Mouse (Mus musculus) liver, embryonic 14.5 days (tissue): ENCODE measurements around the gene Postn. TPM values are rescaled to one million over a fixed set of nuclear protein-coding genes. Genes with fewer than 3 reads are reported as not detected.

Source experiments
- ATAC-seq: fragments of 200-750 bp; cut with Nextera tagmentation; 2 replicates; pipeline ENCODE4 v1.8.0; 2017; ENCODE audit warnings: moderate number of reproducible peaks, mild to moderate bottlenecking, moderate library complexity; ENCODE audit not compliant: insufficient read depth
- DNase-seq, 3 experiments: peaks; one replicate each; pipeline ENCODE4 v3.0.0-alpha.2; 2012 to 2013; ENCODE audit warnings: low read depth in 3 of 3, low spot score in 3 of 3
- H3K27ac ChIP-seq: fragments of 300-500 bp; sonication (generic); 2 replicates; pipeline ENCODE4 v1.5.1; 2014; ENCODE audit warnings: moderate library complexity, mild to moderate bottlenecking, control low read depth, inconsistent platforms
- H3K27me3 ChIP-seq: fragments of 300-500 bp; sonication (generic); 2 replicates; pipeline ENCODE4 v1.6.1; 2014; ENCODE audit warnings: mild to moderate bottlenecking, low read length, moderate library complexity; ENCODE audit not compliant: control insufficient read depth, insufficient read depth
- H3K36me3 ChIP-seq: fragments of 300-500 bp; sonication (generic); replicated peaks from 2 replicates; pipeline ENCODE4 v1.6.1; 2014; ENCODE audit warnings: low read depth; ENCODE audit not compliant: control insufficient read depth, insufficient read depth
- H3K4me1 ChIP-seq, 2 experiments: fragments of 200-500 bp in 1 of 2; fragments of 300-500 bp in 1 of 2; sonication (generic) in 1 of 2; replicated peaks; 2 replicates each; pipeline ENCODE4 v1.6.1; 2012 to 2014; ENCODE audit warnings: antibody characterized with exemption in 1 of 2, inconsistent platforms in 1 of 2, low read length in 1 of 2; ENCODE audit not compliant: control insufficient read depth in 2 of 2, insufficient read depth in 2 of 2
- H3K4me2 ChIP-seq: fragments of 300-500 bp; sonication (generic); 2 replicates; pipeline ENCODE4 v1.6.1; 2014; ENCODE audit warnings: low read depth, mild to moderate bottlenecking, control low read depth, moderate library complexity
- H3K4me3 ChIP-seq, 2 experiments: fragments of 200-500 bp in 1 of 2; fragments of 300-500 bp in 1 of 2; sonication (generic) in 1 of 2; 2 replicates each; pipeline ENCODE4 v1.5.1; 2012 to 2014; ENCODE audit warnings: low read depth in 2 of 2, low read length in 2 of 2, mild to moderate bottlenecking in 2 of 2, control low read depth in 1 of 2, inconsistent platforms in 1 of 2, moderate library complexity in 1 of 2; ENCODE audit not compliant: insufficient read depth in 1 of 2
- H3K9ac ChIP-seq: fragments of 300-500 bp; sonication (generic); replicated peaks from 2 replicates; pipeline ENCODE4 v1.6.1; 2014; ENCODE audit warnings: mild to moderate bottlenecking, control low read depth, moderate library complexity
- H3K9me3 ChIP-seq: fragments of 300-500 bp; sonication (generic); 2 replicates; pipeline ENCODE4 v1.6.1; 2016; ENCODE audit warnings: low read length, mixed read lengths; ENCODE audit not compliant: control insufficient read depth
- CTCF ChIP-seq: IDR thresholded peaks from 2 replicates; pipeline ENCODE4 v1.5.1; 2016; ENCODE audit warnings: antibody characterized with exemption, low read depth, control low read depth
- EP300 ChIP-seq: IDR thresholded peaks from 2 replicates; pipeline ENCODE4 v1.6.1; 2016; ENCODE audit warnings: antibody characterized with exemption, low read depth
- WGBS: fragments of 180-500 bp; shearing (Covaris S2); extraction: QIAGEN DNeasy Blood & Tissue Kit; methylation state at CpG from one replicate; pipeline ENCODE4 v1.1.7; 2014; ENCODE audit not compliant: insufficient replicate concordance; 5-methylcytosine and 5-hydroxymethylcytosine counted together
- polyA plus RNA-seq, 2 experiments: library from polyadenylated mRNA; depleted of rRNA in 1 of 2; stranded (reverse) in 1 of 2; unstranded in 1 of 2; fragments of >200 nt; fragmentation: Nextera tagmentation in 1 of 2; extraction: Ambion mirVana in 1 of 2; gene quantifications; 2 replicates each; pipeline versions ENCODE4 v1.2.1 to v1.2.3; 2012 to 2014

Gene Postn
- polyA plus RNA-seq, 2 experiments, result 15.1 to 17.7 TPM

DNA sequence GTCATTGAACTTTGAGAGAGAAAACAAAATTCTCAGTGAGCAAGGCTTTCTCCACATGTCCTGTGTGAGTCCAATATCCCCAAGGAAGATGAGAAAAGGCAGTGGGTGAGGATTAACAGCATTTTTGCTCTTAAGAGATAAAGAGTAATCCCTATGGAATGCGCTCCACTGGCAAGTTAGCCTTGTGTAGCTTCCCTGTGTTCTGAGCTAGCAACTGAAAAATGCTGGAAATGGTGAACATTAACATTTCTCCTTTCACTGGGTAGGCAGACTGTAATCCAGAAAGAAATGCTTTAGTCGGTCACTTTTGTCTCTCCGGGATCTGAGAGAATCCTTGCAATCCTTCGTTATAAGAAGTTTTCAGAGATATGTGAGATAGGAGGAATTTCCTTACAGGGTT is 70.8 kb downstream of the Postn start:
- Histone ChIP-seq H3K9ac (no peak overlapping the region), H3K36me3 (no peaks in the 10 kb centered on the region), H3K4me1 (no peaks in the 10 kb centered on the region), H3K9me3 (no peaks in the 10 kb centered on the region), H3K4me3 (no peak overlapping the region), H3K27me3 (no peaks in the 10 kb centered on the region), H3K4me2 (no peak overlapping the region), H3K27ac (no peak overlapping the region)
- ATAC-seq, result no peak
- no peak for DNase-seq
- TF ChIP-seq EP300, result no peak
- no peak for TF ChIP-seq CTCF
- 70% methylated on average over 4 of the region's 4 CpGs for WGBS

DNA sequence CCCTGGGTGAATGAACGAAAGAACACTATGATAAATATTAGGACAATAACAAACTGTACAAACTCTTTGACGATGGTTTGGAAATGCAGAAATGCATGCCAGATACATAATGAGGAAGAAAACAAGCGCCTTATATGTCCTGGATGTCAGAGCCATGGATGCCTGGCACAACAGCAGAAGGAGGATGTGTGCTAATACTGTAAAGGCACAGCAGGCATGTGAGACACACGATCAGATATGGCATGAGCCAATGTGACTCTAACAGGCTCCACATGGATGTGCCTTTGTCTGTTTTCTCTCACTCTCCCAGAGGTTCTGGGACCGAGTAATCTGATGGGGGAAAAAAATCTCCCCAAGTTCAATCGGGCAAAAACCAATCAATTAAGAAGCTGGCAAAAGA is 71.3 kb downstream of the Postn start:
- TF ChIP-seq CTCF (no peak), EP300 (no peak)
- ATAC-seq (no peak), DNase-seq (no peak)
- no peaks in the 10 kb centered on the region for H3K27me3 ChIP-seq
- no peak overlapping the region for H3K9ac ChIP-seq
- H3K27ac ChIP-seq, result no peak overlapping the region
- WGBS, result 55% methylated on average over 6 of the region's 6 CpGs
- no peak overlapping the region for H3K4me2 ChIP-seq
- no peaks in the 10 kb centered on the region for H3K9me3 ChIP-seq
- no peaks in the 10 kb centered on the region for H3K36me3 ChIP-seq
- no peaks in the 10 kb centered on the region for H3K4me1 ChIP-seq
- H3K4me3 ChIP-seq, result no peak overlapping the region

DNA sequence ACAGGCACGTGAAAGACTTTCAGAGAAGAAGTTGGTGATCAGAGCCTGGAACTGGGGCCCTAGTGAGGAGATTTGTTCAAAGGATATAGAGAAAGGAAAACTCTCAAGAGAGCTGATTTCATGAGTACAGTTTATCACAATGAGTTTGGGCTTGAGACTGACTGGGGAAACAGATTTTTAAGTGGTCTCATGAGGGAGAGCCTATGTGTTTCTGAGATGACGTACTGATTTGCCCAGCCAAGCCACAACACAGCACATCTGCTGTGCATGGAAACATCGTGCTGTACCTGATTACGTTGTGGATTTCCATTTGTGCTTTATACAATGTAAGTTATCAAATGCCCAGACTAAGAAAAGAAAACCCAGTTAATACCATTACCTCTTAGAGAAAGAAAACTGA is 71.7 kb downstream of the Postn start:
- Histone ChIP-seq H3K36me3 (no peaks in the 10 kb centered on the region), H3K27ac (no peak overlapping the region), H3K4me2 (no peak overlapping the region), H3K9ac (no peak overlapping the region), H3K27me3 (no peaks in the 10 kb centered on the region), H3K9me3 (no peaks in the 10 kb centered on the region), H3K4me3 (no peak overlapping the region), H3K4me1 (no peaks in the 10 kb centered on the region)
- DNase-seq (no peak), ATAC-seq (no peak)
- TF ChIP-seq EP300 (no peak), CTCF (no peak)
- WGBS, result 57% methylated on average over 4 of the region's 4 CpGs

DNA sequence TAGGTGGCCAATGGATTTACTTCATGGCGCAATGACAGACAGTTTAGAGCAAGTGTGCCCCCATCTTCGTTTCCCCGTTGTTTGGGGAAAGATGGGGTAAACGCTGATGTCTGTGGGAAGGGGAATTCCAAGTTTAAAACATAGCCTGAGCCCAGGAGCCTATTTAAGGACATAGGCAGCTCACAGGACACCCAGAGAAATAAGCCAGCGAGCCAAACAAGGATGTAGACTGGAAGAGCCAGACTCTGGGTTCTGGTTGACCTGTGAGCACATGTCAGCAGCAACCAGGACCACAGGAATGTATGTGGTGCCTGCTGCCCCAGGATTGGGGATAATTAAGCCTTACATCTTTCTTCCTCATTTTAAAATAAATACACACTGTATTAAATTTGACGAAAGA is 73.7 kb downstream of the Postn start:
- ATAC-seq, result no peak
- no peaks in the 10 kb centered on the region for H3K4me1 ChIP-seq
- whole genome bisulfite sequencing, result 66% methylated on average over 6 of the region's 6 CpGs

DNA sequence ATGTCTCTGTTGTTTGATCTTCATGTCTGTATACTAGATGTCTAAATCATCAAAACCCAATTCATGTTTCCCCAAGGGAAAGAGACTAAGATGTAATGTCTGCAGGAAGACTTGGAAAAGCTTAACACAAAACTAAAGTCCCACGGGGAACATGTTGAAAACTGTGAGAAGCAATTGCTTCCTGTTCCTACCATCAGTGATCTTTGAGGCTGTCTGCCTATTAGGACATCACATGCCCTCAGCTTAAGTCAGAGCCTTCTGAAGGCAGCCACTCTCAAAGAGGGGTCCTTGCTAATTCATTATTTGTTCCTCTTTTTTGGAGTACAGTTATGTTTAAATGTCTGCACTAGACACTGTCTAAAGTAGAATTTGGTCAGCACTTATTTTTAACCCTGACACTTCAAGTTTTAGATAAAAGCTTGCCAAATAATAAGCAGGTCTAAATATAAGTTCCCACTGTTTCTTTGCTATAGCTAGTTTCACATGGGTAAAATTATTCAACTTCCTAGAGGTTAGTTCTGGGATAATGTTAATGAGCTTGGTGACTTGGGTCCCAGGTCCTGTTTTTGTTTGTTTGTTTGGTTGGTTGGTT is 75.6 kb downstream of the Postn start:
- ATAC-seq (no peak), DNase-seq (no peak)
- Histone ChIP-seq H3K9me3 (no peaks in the 10 kb centered on the region), H3K4me3 (no peak overlapping the region), H3K4me2 (no peak overlapping the region), H3K27me3 (no peaks in the 10 kb centered on the region), H3K36me3 (no peaks in the 10 kb centered on the region), H3K4me1 (no peaks in the 10 kb centered on the region), H3K27ac (no peak overlapping the region), H3K9ac (no peak overlapping the region)
- no peak for TF ChIP-seq EP300
- WGBS, result 24% methylated on average over 1 of the region's 1 CpGs

More for the DNA sequence above, 73.7 kb downstream of the Postn start:
- no peak overlapping the region for H3K9ac ChIP-seq
- no peak overlapping the region for H3K27ac ChIP-seq
- no peak overlapping the region for H3K4me3 ChIP-seq
- no peaks in the 10 kb centered on the region for H3K27me3 ChIP-seq
- no peaks in the 10 kb centered on the region for H3K9me3 ChIP-seq
- DNase-seq, result no peak
- H3K4me2 ChIP-seq, result no peak overlapping the region
- TF ChIP-seq EP300 (no peak), CTCF (no peak)
- no peaks in the 10 kb centered on the region for H3K36me3 ChIP-seq

Other genes with a start within 250 kb of the Postn start
- 0.01 TPM in 1 of 2 replicates, not detected in the other for gene Trpc4, start 205.1 kb upstream of the Postn start, polyA plus RNA-seq (2012; rRNA removed)
- 0.03 TPM in 1 of 2 replicates, not detected in the other for gene Trpc4, start 205.1 kb upstream of the Postn start, polyA plus RNA-seq (2014; fragmentation: Nextera tagmentation; extraction: Ambion mirVana)